Mouse (Mus musculus) adipocyte (in vitro differentiated cells): Measurements from ENCODE around the gene Ccdc130.
A peak's percentile ranks its signal among the peaks of the same experiment; 100 is the strongest.
"Not testable (repeated sequence)": the region's sequence is repeated elsewhere in the genome, so short reads cannot be mapped to it uniquely, and the experiment has no call there.

Experiments
- DNase-seq: peaks from one replicate; pipeline ENCODE4 v3.0.0-alpha.2; 2016; ENCODE audit warnings: low spot score

The Ccdc130 gene

DNA sequence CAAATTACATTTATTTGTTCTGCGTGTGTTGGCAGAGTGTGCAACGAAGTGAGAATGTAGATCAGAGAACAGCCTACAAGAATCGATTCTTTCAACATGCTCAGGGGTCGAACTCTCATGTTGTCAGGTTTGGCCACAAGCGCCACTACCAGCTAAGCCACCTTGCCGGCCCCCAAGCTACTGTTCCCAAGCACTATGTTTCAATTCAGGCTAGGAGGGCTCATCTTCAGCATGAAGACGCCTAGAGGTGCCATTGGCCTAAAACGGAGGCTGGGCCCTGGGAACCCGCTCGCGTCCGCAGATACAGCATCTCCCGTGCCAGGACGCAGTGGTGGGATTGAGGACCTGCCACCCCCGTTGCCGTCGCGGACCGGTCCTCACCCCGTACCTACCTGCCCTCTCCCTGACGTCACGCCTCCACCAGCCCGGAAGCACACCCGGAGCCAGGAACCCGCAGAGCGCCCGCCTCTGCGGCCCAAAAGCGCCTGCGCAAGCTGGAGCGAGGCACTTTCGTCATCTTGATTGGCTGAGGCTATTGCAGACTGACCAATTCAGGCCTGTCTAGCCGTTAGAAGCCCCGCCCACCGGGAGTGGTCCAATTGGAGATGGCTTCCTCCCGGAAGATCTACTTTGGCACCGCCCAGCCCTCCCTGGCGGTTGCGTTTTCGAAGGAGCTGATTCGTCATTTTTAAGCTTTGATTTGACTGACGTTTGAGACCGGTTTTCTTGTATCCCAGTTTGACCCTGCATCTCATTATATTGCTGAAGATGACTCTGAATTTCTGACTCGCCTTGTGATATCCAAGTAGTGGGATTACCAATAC lies at the start of gene Ccdc130:
TSS of gene Ccdc130 (minus strand) at position 431 of the 824 bp plus-strand sequence.
- DNase-seq: peak; percentile 100

DNA sequence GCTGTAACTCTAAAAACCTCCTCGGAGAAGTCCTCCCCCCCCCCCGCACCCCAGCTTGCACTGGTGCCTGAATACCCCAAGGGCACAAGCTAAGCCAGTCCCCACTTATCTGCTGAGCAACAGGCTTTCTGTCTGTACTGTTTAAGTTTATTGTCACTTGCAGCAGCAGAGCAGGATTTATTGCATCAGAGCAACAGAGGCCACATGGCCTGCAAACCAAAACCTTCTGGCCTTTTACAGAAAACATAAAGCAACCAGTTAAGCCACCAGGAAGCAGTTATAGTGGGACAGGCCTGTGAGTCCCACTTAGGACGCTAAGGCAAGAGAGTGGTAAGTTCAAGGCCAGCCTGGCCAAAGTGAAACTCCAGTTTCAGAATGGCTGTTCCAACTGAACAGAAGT lies 38.2 kb upstream of the Ccdc130 start:
- DNase-seq: peak; percentile 45

DNA sequence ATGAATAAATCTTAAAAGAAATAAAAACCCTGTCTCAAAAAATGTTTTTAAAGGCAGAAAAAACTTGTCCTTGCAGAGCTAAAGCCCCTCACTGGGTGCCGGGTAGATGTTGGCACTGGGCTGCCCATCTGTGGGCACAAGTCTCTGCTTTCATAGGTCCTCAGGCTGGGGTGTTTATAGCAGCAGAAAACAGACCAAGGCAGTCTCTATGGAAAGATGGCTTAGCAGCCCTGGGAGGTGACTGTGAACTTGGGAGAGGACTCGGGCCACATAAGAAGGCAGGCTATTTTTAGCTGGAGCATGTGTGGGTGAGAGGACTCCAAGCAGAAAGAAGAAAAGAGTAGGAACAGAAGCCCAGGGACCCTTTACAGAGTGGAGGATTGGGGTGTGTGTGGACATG lies 33.8 kb upstream of the Ccdc130 start:
- DNase-seq: no peak

DNA sequence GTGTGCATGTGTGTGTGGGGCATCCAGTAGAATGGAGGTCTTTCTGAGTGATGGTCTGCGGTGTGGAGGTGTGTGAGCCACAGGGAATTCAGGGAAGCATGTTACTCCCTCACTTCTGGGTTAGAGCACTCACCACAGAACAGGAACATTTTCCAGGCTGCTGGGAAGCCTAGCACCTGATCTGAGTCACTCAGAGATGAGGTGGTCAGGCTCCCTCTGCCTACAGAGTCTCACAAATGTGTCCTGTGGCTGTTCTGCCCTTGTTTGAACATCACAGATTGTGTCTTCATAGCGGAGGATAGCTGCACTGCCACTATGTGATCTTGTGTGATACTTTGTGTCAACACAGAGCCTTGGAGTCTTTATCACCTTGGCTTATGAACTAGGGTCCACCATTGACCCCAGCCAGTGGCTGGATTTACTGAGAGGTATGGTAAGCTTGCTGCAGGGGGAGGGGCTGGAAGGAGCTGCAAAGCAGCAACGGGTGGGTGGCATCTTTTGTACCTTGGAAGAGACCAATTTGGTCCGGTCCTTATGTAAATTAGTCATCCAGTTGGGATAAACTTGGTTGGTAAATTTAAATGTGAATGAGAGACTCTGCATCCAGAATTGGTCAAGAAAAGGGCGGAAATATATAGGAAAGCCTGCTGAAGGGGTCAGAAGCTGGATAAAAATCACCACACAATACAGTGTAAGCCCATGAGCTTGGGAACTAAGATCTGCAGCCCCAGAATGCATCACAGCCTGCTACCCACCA lies 27.0 kb upstream of the Ccdc130 start:
- no peak for DNase-seq

DNA sequence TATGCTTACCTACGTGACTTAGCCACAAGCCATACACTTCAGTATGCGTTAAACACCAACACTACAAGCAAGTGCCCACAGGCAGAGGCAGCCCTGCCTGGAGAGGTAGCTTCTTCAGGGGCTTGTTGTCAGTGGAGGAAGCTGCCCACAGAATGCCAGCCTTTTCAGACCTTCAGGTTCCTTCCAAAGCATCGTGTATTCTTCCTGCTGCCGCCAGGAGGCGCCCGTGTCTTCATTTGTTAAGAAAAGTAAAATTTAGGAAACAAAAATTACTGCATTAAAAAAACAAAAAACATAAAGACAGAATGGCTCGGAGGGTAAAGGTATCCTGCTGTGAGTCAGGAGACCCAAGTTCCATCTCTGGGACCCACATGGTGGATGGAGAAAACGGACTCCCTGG lies 21.5 kb upstream of the Ccdc130 start:
- DNase-seq: peak; percentile 75

DNA sequence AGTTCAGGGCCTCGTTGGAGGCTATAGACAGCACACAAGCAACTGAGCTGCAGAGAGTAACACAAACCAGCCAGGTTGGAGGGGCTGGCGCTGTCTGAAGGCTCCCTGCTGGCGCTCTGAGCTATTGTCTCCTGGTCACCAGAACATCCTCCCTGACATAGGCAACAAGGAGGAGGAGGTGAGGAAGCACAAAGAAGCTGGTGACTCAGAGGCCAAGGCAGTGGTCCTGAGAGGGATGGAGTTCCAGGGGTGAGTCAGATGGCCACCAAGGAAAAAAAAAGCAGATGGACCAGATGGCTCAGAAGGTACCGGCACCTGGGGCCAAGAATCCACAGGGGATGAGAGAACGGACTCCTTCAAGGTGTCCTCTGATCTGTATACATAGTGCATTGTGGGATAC lies 20.9 kb upstream of the Ccdc130 start:
- DNase-seq: no peak

DNA sequence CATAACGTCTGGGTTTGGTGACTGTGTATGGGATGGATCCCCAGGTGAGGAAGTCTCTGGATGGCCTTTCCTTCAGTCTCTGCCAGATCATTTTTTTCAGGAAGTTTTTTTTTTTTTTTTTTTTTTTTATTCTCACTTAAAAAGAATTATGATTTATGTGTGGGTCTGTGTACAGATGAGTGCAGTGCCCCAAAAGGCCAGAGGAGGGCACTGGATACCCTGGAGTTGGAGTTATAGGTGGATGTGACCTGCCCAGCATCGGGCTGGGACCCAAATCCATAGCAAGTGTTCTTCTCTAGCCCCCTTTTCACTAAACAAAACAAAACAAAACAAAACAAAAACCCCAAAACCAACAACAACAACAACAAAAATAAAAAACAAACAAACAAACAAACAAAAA lies 18.7 kb upstream of the Ccdc130 start:
- no peak for DNase-seq

DNA sequence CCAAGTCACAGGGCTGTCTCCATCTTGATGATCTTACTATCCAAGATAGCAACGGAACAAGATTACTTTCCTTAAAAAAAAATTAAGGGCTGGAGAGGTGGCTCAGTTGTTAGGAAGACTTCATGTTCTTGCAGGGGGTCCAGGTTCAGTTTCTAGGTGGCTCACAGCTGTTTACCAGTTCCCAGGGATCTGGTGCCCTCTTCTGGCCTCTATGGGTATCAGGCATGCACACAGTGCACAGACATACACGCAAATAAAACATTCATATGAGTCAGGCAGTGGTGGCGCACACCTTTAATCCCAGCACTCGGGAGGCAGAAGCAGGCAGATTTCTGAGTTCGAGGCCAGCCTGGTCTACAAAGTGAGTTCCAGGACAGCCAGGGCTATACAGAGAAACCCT lies 15.5 kb upstream of the Ccdc130 start:
- not testable (repeated sequence) for DNase-seq

DNA sequence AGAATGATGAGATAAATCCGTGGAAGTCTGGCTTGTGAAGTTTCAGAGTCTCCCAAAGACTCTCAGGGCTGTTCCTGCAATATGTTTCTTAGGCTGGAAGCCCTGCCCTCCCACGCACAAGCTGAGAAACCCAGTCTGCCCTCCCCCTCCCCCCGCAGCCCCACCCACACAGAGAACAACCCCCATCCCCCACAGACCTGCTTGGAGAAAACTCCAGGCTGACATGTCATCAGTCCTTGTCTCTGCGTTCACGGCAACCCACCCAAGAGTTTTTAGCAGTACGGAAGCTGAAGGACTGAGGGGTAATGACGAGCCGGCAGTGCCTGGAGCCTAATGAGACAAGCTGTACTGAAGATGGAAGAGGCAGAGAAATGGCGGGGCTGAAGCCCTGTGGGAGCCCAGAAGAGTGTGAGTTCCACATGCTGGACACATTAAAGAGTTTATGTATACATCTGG lies 14.5 kb upstream of the Ccdc130 start:
- DNase-seq: no peak

DNA sequence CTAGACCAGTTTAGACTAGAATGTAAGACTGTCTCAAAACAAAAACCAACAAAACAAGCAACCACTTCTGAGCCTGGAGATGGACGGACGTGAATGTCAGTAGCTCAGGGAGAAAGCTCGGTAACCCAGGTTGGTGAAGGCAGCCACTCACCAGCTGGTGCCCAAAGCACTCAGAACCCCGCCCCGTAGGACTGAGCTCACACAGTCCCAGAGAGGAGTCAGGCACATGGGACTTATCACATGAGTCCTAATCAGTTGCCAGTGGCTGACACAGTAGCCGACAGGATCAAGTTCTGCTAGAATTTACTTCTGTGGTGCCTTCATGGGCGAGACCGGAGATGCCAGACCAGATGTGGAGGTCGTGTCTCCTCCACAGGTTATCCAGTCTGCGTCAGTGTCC lies 10.6 kb upstream of the Ccdc130 start:
- DNase-seq: no peak

DNA sequence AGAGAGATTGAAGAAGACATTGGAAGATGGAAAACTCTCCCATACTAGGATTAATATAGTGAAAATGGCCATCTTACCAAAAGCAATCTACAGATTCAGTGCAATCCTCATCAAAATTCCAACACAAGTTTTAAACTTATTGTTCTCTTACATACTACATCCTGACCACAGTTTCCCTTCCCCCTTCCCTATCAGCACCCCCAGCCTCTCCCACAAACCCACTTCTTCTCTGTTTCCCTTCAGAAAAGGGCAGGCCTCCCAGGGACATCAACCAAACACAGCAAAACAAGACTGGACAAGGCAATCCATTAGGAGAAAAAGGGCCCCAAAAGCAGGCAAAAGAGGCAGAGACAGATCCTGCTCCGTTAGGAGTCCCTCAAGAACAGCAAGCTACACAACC lies 6.3 kb upstream of the Ccdc130 start:
- no peak for DNase-seq

DNA sequence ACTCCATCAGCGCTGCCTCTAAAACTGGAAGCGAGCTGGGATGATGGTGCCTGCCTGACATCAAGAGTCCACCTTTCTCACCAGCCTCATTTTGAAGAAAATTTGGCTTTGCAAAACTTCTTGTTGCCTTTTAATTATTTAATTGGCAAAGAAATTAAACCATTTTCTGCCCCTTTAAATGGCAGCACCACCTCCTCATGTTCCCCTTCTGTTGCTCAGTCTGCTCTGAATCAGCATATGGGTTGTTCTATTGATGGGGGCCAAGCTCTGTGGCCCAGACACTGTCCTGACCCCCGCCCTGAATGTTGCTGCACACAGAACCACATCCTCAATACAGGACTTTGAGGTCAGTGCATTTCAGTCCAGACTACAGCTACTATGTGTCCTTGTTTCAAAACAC lies 3.8 kb upstream of the Ccdc130 start:
- DNase-seq: no peak

DNA sequence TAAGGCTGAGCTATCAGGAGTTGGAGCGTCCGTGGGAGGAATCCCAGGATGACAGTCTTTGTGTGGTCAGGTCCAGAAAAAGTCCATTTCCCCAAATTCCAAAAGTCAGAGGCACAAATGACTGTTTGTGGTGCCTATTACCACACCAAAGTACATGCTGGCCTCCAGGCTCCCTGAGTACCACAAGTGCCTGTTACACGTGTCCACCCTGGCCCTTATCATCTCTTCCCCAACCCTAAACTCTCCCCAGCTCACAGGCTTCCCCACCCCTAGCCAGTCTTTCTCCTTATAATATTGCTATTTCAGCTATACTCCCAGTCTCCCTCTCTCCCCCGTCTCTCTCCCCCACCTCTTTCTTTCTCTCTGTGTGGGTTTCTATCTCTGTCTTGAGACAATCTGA lies 2.1 kb upstream of the Ccdc130 start:
- DNase-seq: no peak

DNA sequence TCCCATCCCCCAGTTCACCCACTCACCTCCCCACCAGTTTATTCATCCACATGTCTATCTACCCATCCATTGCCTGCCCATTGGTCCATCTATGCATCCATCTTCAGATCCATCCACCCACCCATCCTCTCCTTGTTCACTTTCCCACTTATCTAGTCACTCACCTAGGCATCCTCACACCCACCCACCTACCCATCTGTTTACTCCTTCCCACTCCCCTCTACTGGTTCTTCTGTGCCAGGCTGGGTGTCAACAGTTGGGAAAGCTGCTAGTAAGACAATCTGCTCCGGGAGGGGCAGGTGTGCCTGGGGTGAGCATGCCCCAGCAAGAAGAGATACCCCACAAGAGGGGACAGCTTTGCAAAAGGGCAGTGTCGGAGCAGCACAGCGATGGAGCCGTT lies 9.1 kb downstream of the Ccdc130 start:
- DNase-seq: no peak

DNA sequence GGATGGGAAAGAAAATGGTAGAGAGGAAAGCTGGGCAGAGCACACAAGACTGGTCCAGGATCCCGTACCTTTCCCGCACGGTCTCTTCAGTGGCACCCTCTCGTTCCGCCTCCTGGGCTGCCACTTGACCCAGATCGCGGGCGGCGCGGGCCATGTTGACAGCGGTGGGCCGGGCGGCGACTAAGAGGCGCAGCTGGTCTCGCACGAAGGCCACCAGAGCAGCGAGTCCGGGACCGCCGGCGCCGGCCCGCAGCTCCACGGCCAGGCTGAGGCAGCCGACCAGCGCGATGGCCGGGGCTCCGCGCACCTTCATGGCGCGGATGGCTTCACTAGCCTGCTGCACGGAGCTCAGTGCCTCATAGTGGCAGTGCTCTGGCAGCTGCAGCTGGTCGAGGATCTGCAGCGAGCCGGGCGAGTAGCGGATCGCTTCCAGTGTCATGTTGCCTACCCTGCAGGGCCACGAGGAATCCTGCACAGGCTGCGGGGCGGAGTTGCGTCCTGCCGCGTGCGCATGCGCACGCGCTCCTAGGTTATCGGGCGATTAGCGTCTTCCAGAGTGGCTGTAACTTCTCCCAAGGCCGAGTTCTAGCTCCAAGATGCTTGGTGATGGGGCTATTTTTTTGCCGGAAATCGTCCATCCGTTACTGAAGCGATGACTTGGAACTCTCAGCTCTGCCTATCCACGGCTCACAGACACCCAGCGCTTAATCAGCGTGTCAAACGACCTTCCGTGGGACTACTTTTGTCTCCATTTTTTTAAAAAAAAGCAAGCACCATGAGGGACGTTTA lies 13.2 kb downstream of the Ccdc130 start, which contains the start of gene Mri1:
TSS of gene Mri1 (minus strand) at position 505 of the 789 bp plus-strand sequence.
- DNase-seq: peak; percentile 94

DNA sequence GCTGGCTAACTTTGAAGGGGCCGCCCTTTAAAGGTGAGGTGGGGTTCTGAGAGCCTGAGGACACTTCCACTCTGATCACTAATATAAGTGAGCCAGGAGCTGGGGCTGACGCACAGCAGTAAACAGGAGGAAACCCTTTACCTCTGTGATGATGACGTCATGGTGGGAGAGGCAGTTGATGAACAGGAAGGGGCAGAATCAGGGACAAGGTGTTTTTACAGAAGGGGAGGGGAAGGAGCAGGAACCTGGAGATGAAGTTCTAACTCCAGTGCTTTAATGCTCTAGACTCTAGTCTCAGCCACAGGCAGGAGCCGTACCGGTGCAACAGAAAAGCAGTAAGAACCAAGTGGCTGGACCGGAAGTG lies 13.7 kb downstream of the Ccdc130 start:
- no peak for DNase-seq

DNA sequence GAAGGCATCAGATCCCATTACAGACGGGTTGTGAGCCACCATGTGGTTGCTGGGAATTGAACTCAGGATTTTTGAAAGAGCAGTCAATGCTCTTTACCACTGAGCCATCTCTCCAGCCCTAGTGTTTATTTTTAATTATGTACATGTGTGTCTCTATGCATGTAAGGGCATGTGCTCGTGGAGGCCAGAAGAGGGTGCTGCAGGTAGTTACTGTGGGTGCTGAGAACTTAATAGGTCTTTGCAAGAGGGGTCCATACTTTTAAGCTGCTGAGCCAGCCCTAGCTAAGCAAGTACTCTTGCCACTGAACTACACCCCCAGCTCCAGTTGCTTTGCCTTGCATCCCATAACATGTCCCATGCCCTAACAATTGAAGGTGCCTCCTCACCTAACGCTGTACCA lies 14.3 kb downstream of the Ccdc130 start:
- no peak for DNase-seq

DNA sequence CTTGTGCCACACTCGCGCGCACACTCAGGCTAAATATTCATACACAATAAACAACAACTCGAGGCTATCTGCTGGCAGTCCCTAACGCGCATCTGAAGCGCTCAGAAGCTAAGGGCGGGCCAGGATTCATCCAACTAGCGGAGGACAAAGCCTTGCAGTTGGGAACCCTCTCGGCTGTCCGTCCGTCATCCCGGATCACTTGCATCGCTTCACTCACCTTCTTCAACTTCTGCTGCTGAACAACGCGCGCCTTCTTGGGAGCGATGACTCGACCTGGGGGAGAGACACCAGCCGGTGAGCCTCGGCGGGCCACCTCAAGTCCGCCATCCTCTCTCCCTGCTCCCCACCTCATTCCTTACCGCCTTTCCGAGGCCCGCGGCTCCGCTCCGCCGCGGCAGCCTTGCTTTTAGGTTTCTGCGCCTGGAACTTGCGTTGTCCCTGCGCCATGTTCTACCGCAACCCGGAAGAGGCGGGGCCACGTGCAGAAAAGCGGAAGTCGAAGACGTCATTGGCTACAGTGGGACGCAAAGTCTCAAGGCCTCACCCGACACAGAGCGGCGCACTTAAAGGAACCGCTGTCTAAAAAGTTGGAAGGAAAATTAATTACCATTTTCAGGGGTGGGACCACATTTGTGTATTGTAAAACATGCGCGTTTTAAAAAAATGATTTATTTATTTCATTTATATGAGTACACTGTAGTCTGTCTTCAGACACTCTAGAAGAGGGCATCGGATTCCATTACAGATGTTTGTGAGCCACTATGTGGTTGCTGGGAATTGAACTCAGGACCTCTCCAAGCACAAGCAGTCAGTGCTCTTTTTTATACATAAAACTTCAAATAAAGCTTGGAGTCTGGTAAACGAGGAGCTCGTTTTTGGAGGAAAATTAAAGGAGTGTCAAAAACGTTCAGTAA lies 20.7 kb downstream of the Ccdc130 start, which contains the start of gene D8Ertd738e:
TSS of gene D8Ertd738e (minus strand) at position 463 of the 914 bp plus-strand sequence.
- DNase-seq: peak; percentile 97

DNA sequence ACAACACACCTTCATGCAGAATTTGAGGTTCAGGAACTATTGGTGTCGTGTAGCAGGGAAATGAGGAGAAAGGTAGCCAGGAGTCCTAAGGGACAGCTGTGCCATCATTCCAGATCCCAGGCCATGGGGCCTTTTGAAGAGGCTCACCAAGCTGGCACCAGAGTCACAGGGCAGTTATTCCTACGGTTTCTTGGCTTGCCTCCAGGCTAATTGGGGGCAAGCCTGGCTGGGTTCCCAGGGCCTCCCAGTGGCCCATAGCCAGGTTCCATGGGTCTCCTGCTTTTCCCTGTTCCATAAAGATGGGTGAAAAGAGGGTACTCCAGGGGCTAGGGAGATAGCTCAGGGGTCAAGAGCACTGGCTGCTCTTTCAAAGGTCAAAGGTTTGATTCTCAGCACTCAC lies 28.4 kb downstream of the Ccdc130 start:
- DNase-seq: no peak

DNA sequence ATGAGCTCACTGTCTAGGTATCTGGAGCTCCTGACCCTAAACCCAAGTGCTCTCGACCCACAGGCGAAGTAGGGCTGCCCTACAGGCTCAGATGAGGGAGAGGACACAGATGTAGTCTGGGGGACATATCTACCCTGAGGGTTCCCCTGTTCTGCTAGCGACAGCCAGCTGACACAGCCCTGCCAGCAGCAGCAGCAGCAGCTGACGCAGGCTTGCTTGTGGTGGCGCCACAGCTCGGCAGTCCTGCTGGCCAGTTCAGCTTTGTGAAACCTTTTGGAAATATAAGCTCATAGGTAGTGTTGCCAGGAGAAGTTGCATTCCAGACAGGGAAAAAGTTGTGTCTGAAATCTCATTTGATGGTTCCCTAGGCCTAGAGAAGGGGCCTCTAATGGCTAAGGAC lies 29.0 kb downstream of the Ccdc130 start:
- DNase-seq: no peak

DNA sequence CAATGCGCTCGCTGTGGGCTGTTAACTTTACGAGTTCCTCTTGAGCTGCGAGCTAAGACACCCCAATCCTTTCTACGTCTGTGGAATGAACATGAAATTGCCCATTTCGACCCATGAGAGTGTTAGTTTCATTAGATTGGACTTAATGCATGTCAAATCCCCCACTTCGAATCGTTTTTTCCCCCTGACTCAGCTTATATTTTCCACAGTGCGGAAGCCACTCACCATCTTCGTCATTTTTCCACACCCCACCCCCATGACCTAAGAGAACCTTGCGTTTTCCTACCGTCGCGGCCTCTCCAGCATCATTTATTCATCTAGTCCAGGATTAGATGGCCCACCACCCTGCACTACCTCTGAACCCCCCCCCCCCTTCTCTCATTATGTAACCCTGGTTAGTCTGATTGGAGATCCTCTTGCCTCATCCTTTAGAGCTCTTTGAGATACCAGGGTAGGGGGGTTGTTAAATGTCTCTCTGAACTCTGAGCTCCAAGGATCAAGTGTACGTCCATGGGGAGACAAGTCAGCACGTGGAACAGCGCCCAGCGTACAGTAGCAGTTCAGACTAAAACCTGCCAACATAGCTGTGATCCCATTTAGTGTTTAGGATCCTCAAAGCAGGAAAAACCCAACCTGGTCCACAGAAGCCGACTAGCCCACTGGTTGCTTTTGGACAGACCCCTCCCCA lies 32.5 kb downstream of the Ccdc130 start:
- DNase-seq: no peak
